Mouse (Mus musculus) urinary bladder, adult 18-20 months (tissue): ENCODE data around the gene Ascl2.

Experiments
- DNase-seq, 2 experiments: peaks; one replicate each; pipeline ENCODE4 v3.0.0; 2022; ENCODE audit warnings: low spot score in 2 of 2, mixed read lengths in 2 of 2

The Ascl2 gene

GRCm38 (mm10) chr7:142917659-142918058 is 51.4 kb downstream of the Ascl2 start:
- DNase-seq: no peak
